ENCODE assay signal across 19 mouse cellular contexts in the genomic region with DNA sequence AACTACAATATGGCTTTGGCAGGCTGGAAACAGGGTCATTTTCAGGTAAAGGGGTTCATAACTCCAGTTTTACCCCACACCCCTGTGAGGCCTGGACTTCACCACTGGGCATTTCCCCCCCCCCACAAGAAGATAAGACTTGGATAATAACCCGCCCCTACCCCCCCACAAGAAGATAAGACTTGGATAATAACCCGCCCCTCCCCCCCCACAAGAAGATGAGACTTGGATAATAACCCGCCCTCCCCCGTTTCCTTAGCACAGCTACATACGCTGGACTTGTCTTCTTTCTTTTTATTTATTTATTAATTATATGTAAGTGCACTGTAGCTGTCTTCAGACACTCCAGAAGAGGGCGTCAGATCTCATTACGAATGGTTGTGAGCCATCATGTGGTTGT. TPM values are rescaled to one million over a fixed set of nuclear protein-coding genes. Genes with fewer than 3 reads are reported as not detected.
DNase-seq lines count a peak whose midpoint lies in the region; ATAC-seq and TF ChIP-seq lines count a peak whose summit lies in the region.
"Had no signal": no experiment of that assay in that cellular context is flagged by ENCODE, and none has a peak within 500 bp of the region (broad histone marks: within the 10 kb centered on the region; RNA-seq: fewer than 3 reads in every experiment).

No protein-coding gene starts in this region.

- DNase-seq in forebrain, embryonic 11.5 days (ENCODE audit: low spot score) = peak; percentile 60
- DNase-seq in forebrain, postnatal 0 days = no peak
- DNase-seq in testis, postnatal 10 days (ENCODE audit: low spot score) = peak; percentile 62
- no peak for DNase-seq in testis, postnatal 14 days (ENCODE audit: low spot score)
- peak; percentile 54 for DNase-seq in induced T-regulatory cell, adult 2 months (ENCODE audit: low read depth)
- no peak for DNase-seq in spleen, postnatal 36 days (ENCODE audit: low spot score in 2 of 2)
- DNase-seq in kidney, adult 18-20 months = no peak
- DNase-seq: adrenal gland, postnatal 14 days; thymus, postnatal 4 days had no signal

- no peak overlapping the region for H3K27ac ChIP-seq in forebrain, embryonic 11.5 days (ENCODE audit: low read depth, low read length)
- no peak overlapping the region for H3K27ac ChIP-seq in forebrain, postnatal 0 days (ENCODE audit: low read depth, low read length)
- H3K27ac ChIP-seq: kidney, embryonic 15.5 days; limb, embryonic 15.5 days; lung, embryonic 15.5 days had no signal

- H3K4me2 ChIP-seq in forebrain, embryonic 11.5 days (ENCODE audit: low read depth, low read length, severe bottlenecking) = no peak overlapping the region
- H3K4me2 ChIP-seq in forebrain, postnatal 0 days (ENCODE audit: low read depth) = no peak overlapping the region
- H3K4me2 ChIP-seq: kidney, embryonic 15.5 days; limb, embryonic 15.5 days; lung, embryonic 15.5 days had no signal

- no peak for ATAC-seq in forebrain, embryonic 11.5 days (replicated peaks; ENCODE audit: low FRiP score)
- ATAC-seq in forebrain, postnatal 0 days = no peak
- ATAC-seq: hindbrain, embryonic 16.5 days had no signal

- no peak overlapping the region for H3K9ac ChIP-seq in forebrain, embryonic 11.5 days (ENCODE audit: low read length)
- no peak overlapping the region for H3K9ac ChIP-seq in forebrain, postnatal 0 days
- H3K9ac ChIP-seq: kidney, embryonic 15.5 days; limb, embryonic 15.5 days; lung, embryonic 15.5 days had no signal

- peaks cover 5% of the 10 kb centered on the region; the same call in 1 of the 2 replicates for H3K36me3 ChIP-seq in forebrain, embryonic 11.5 days (ENCODE audit: control insufficient read depth, insufficient read depth, low read length)
- H3K36me3 ChIP-seq in forebrain, postnatal 0 days (ENCODE audit: insufficient read depth) = peaks cover 31% of the 10 kb centered on the region
- H3K36me3 ChIP-seq: lung, embryonic 15.5 days had no signal

- no peaks in the 10 kb centered on the region; the same call in 1 of the 2 replicates for H3K9me3 ChIP-seq in forebrain, embryonic 11.5 days (ENCODE audit: control insufficient read depth, low read length)
- H3K9me3 ChIP-seq in forebrain, postnatal 0 days (ENCODE audit: low read length) = no peaks in the 10 kb centered on the region
- H3K9me3 ChIP-seq: kidney, embryonic 15.5 days; limb, embryonic 15.5 days; lung, embryonic 15.5 days had no signal

- no peak overlapping the region for H3K4me3 ChIP-seq in forebrain, embryonic 11.5 days (ENCODE audit: low read depth, low read length)
- H3K4me3 ChIP-seq in forebrain, postnatal 0 days (ENCODE audit: low read depth, low read length) = no peak overlapping the region
- H3K4me3 ChIP-seq: kidney, embryonic 15.5 days; limb, embryonic 15.5 days; lung, embryonic 15.5 days; megakaryocyte, embryonic 14.5 days; myocyte had no signal

- no peak for TF ChIP-seq CTCF in forebrain, postnatal 0 days (IDR thresholded peaks at IDR 0.05; ENCODE audit: low read depth)

- no peaks in the 10 kb centered on the region for H3K27me3 ChIP-seq in forebrain, embryonic 11.5 days (ENCODE audit: control insufficient read depth, insufficient read depth, low read length)
- H3K27me3 ChIP-seq in forebrain, postnatal 0 days (ENCODE audit: insufficient read depth, low read length) = no peaks in the 10 kb centered on the region

- no peaks in the 10 kb centered on the region for H3K4me1 ChIP-seq in forebrain, embryonic 11.5 days (replicated peaks; ENCODE audit: control insufficient read depth, insufficient read depth, low read length)
- no peaks in the 10 kb centered on the region for H3K4me1 ChIP-seq in forebrain, postnatal 0 days (ENCODE audit: insufficient read depth)
- H3K4me1 ChIP-seq: lung, embryonic 15.5 days had no signal

- 87% methylated on average over 7 of the region's 7 CpGs for WGBS in forebrain, embryonic 11.5 days
- 88% methylated on average over 7 of the region's 7 CpGs for WGBS in forebrain, postnatal 0 days

RNA-seq across cellular contexts. Expression of a gene that starts 10.9 kb away (rescaled TPM):
- 17.2 and 18.9 TPM in 2 replicates for polyA plus RNA-seq in forebrain, embryonic 11.5 days (2014; fragmentation: Nextera tagmentation; extraction: Ambion mirVana)
- 14.8 and 19.4 TPM in 2 replicates for total RNA-seq in forebrain, postnatal 0 days (2014; rRNA removed)
- 46.9 and 50.4 TPM in 2 replicates for polyA plus RNA-seq in forebrain, postnatal 0 days (2015; fragmentation: Nextera tagmentation; extraction: Ambion mirVana)

RNA-seq across cellular contexts. Expression of a gene that starts 13.8 kb away (rescaled TPM):
- polyA plus RNA-seq in forebrain, embryonic 11.5 days (2014; fragmentation: Nextera tagmentation; extraction: Ambion mirVana) = 418 and 450 TPM in 2 replicates
- total RNA-seq in forebrain, postnatal 0 days (2014; rRNA removed) = 226 and 261 TPM in 2 replicates
- 310 and 345 TPM in 2 replicates for polyA plus RNA-seq in forebrain, postnatal 0 days (2015; fragmentation: Nextera tagmentation; extraction: Ambion mirVana)

RNA-seq across cellular contexts. Expression of a gene that starts 26.5 kb away (rescaled TPM):
- polyA plus RNA-seq in forebrain, embryonic 11.5 days (2014; fragmentation: Nextera tagmentation; extraction: Ambion mirVana) = not detected in 2 replicates
- not detected in 2 replicates for total RNA-seq in forebrain, postnatal 0 days (2014; rRNA removed)
- not detected in 2 replicates for polyA plus RNA-seq in forebrain, postnatal 0 days (2015; fragmentation: Nextera tagmentation; extraction: Ambion mirVana)
- total RNA-seq: adrenal gland, postnatal 14 days; layer of hippocampus, adult 18-20 months; left cerebral cortex, postnatal 10 days had no signal
- polyA plus RNA-seq: heart, embryonic 16.5 days; hindbrain, embryonic 16.5 days; kidney, embryonic 15.5 days; limb, embryonic 15.5 days; lung, embryonic 15.5 days; myocyte; stomach, embryonic 16.5 days had no signal

RNA-seq across cellular contexts. Expression of a gene that starts 36.1 kb away (rescaled TPM):
- polyA plus RNA-seq in forebrain, embryonic 11.5 days (2014; fragmentation: Nextera tagmentation; extraction: Ambion mirVana) = 32.2 and 33.2 TPM in 2 replicates
- 54.5 and 84.6 TPM in 2 replicates for total RNA-seq in forebrain, postnatal 0 days (2014; rRNA removed)
- 35.3 and 44.7 TPM in 2 replicates for polyA plus RNA-seq in forebrain, postnatal 0 days (2015; fragmentation: Nextera tagmentation; extraction: Ambion mirVana)

RNA-seq across cellular contexts. Expression of a gene that starts 40.3 kb away (rescaled TPM):
- polyA plus RNA-seq in forebrain, embryonic 11.5 days (2014; fragmentation: Nextera tagmentation; extraction: Ambion mirVana) = 0.83 TPM in 1 of 2 replicates, not detected in the other
- total RNA-seq in forebrain, postnatal 0 days (2014; rRNA removed) = 0.76 and 2.4 TPM in 2 replicates
- 9.6 and 15.8 TPM in 2 replicates for polyA plus RNA-seq in forebrain, postnatal 0 days (2015; fragmentation: Nextera tagmentation; extraction: Ambion mirVana)

Comparison
In these comparisons a context has a peak if more than half of its experiments do, and no peak if none do; other contexts are left out.
1. DNase-seq: peak in forebrain, embryonic 11.5 days (single experiment), testis, postnatal 10 days (single experiment) and induced T-regulatory cell, adult 2 months (single experiment); none in forebrain, postnatal 0 days (single experiment), testis, postnatal 14 days (single experiment), spleen, postnatal 36 days (0 of 2) and kidney, adult 18-20 months (single experiment).